Mouse (Mus musculus): ENCODE results near the gene Cnih1. TPM values are rescaled to one million over a fixed set of nuclear protein-coding genes. Genes with fewer than 3 reads are reported as not detected.

The Cnih1 gene
- total RNA-seq, 1 experiment, result 45.0 TPM

GRCm38 (mm10) chr14:46806186-46806585 is 18.0 kb upstream of the Cnih1 start:
- no peak overlapping the region for H3K4me3 ChIP-seq (ENCODE audit: insufficient read depth in 1 of 2, low read depth in 1 of 2, low read length in 2 of 2, poor library complexity in 1 of 2, severe bottlenecking in 1 of 2)
- H3K9me3 ChIP-seq (ENCODE audit: control insufficient read depth, insufficient read depth, low read depth, low read length), result no peaks in the 10 kb centered on the region
- H3K4me1 ChIP-seq (ENCODE audit: control insufficient read depth in 2 of 2, insufficient read depth in 2 of 2, low read length in 2 of 2, poor library complexity in 1 of 2), result no peaks in the 10 kb centered on the region
- H3K36me3 ChIP-seq (ENCODE audit: control insufficient read depth, insufficient read depth, low read length, poor library complexity, severe bottlenecking), result peaks cover 3% of the 10 kb centered on the region; the same call in 1 of the 2 replicates
- TF ChIP-seq CHD2 (IDR thresholded peaks at IDR 0.05; ENCODE audit: low read depth, low read length) (no peak), ZC3H11A (IDR thresholded peaks at IDR 0.05; ENCODE audit: borderline replicate concordance, low read depth, low read length) (no peak), ZNF384 (IDR thresholded peaks at IDR 0.05; ENCODE audit: low read depth, low read length) (no peak), MAFK (IDR thresholded peaks at IDR 0.05; ENCODE audit: insufficient read depth, low read depth, low read length) (no peak)
- DNase-seq (ENCODE audit: low read depth, low spot score), result no peak
- in situ Hi-C loops (cut with MboI; ENCODE audit: low sequenced_read_pairs in 2 of 2, unreplicated experiment in 2 of 2), result no loop called here
- H3K9ac ChIP-seq (ENCODE audit: insufficient read depth, low read depth, low read length, poor library complexity, severe bottlenecking), result no peak overlapping the region
- no peak overlapping the region for H3K27ac ChIP-seq (ENCODE audit: insufficient read depth, low read depth, low read length, poor library complexity, severe bottlenecking)

- H3K9me3 ChIP-seq (ENCODE audit: control insufficient read depth, insufficient read depth, low read depth, low read length), result no peaks in the 10 kb centered on the region
- no peak overlapping the region for H3K27ac ChIP-seq (ENCODE audit: insufficient read depth, low read depth, low read length, poor library complexity, severe bottlenecking)
- H3K4me3 ChIP-seq (ENCODE audit: insufficient read depth in 1 of 2, low read depth in 1 of 2, low read length in 2 of 2, poor library complexity in 1 of 2, severe bottlenecking in 1 of 2), result no peak overlapping the region
- TF ChIP-seq ZNF384 (IDR thresholded peaks at IDR 0.05; ENCODE audit: low read depth, low read length) (no peak), ZC3H11A (IDR thresholded peaks at IDR 0.05; ENCODE audit: borderline replicate concordance, low read depth, low read length) (no peak), MAFK (IDR thresholded peaks at IDR 0.05; ENCODE audit: insufficient read depth, low read depth, low read length) (no peak), HCFC1 (IDR thresholded peaks at IDR 0.05; ENCODE audit: borderline replicate concordance, insufficient read depth, low read length) (no peak)
- in situ Hi-C loops (cut with MboI; ENCODE audit: low sequenced_read_pairs in 2 of 2, unreplicated experiment in 2 of 2), result no loop called here
- H3K4me1 ChIP-seq (ENCODE audit: control insufficient read depth in 2 of 2, insufficient read depth in 2 of 2, low read length in 2 of 2, poor library complexity in 1 of 2), result no peaks in the 10 kb centered on the region
- peaks cover 3% of the 10 kb centered on the region; the same call in 1 of the 2 replicates for H3K36me3 ChIP-seq (ENCODE audit: control insufficient read depth, insufficient read depth, low read length, poor library complexity, severe bottlenecking)
- H3K9ac ChIP-seq (ENCODE audit: insufficient read depth, low read depth, low read length, poor library complexity, severe bottlenecking), result no peak overlapping the region
- no peak for DNase-seq (ENCODE audit: low read depth, low spot score)
Observed at GRCm38 (mm10) chr14:46803791-46804190, 15.6 kb upstream of the Cnih1 start.

- H3K9ac ChIP-seq (ENCODE audit: insufficient read depth, low read depth, low read length, poor library complexity, severe bottlenecking), result no peak overlapping the region
- H3K4me1 ChIP-seq (ENCODE audit: control insufficient read depth in 2 of 2, insufficient read depth in 2 of 2, low read length in 2 of 2, poor library complexity in 1 of 2), result no peaks in the 10 kb centered on the region
- peaks cover 3% of the 10 kb centered on the region; the same call in 1 of the 2 replicates for H3K36me3 ChIP-seq (ENCODE audit: control insufficient read depth, insufficient read depth, low read length, poor library complexity, severe bottlenecking)
- TF ChIP-seq ZNF384 (IDR thresholded peaks at IDR 0.05; ENCODE audit: low read depth, low read length), result no peak
- no peak for TF ChIP-seq HCFC1 (IDR thresholded peaks at IDR 0.05; ENCODE audit: borderline replicate concordance, insufficient read depth, low read length)
- TF ChIP-seq CHD2 (IDR thresholded peaks at IDR 0.05; ENCODE audit: low read depth, low read length), result no peak
- no peak for TF ChIP-seq ZC3H11A (IDR thresholded peaks at IDR 0.05; ENCODE audit: borderline replicate concordance, low read depth, low read length)
- TF ChIP-seq MAFK (IDR thresholded peaks at IDR 0.05; ENCODE audit: insufficient read depth, low read depth, low read length), result no peak
- H3K4me3 ChIP-seq (ENCODE audit: insufficient read depth in 1 of 2, low read depth in 1 of 2, low read length in 2 of 2, poor library complexity in 1 of 2, severe bottlenecking in 1 of 2), result no peak overlapping the region
- H3K27ac ChIP-seq (ENCODE audit: insufficient read depth, low read depth, low read length, poor library complexity, severe bottlenecking), result no peak overlapping the region
- no peak for DNase-seq (ENCODE audit: low read depth, low spot score)
- no peaks in the 10 kb centered on the region for H3K9me3 ChIP-seq (ENCODE audit: control insufficient read depth, insufficient read depth, low read depth, low read length)
- in situ Hi-C loops (cut with MboI; ENCODE audit: low sequenced_read_pairs in 2 of 2, unreplicated experiment in 2 of 2), result no loop called here
Observed at GRCm38 (mm10) chr14:46803259-46803658, 15.0 kb upstream of the Cnih1 start.

- no peak overlapping the region for H3K4me3 ChIP-seq (ENCODE audit: insufficient read depth in 1 of 2, low read depth in 1 of 2, low read length in 2 of 2, poor library complexity in 1 of 2, severe bottlenecking in 1 of 2)
- H3K9ac ChIP-seq (ENCODE audit: insufficient read depth, low read depth, low read length, poor library complexity, severe bottlenecking), result no peak overlapping the region
- peaks cover 3% of the 10 kb centered on the region; the same call in 1 of the 2 replicates for H3K36me3 ChIP-seq (ENCODE audit: control insufficient read depth, insufficient read depth, low read length, poor library complexity, severe bottlenecking)
- DNase-seq (ENCODE audit: low read depth, low spot score), result no peak
- TF ChIP-seq ZC3H11A (IDR thresholded peaks at IDR 0.05; ENCODE audit: borderline replicate concordance, low read depth, low read length) (no peak), HCFC1 (IDR thresholded peaks at IDR 0.05; ENCODE audit: borderline replicate concordance, insufficient read depth, low read length) (no peak), CHD2 (IDR thresholded peaks at IDR 0.05; ENCODE audit: low read depth, low read length) (no peak), MAFK (IDR thresholded peaks at IDR 0.05; ENCODE audit: insufficient read depth, low read depth, low read length) (no peak), ZNF384 (IDR thresholded peaks at IDR 0.05; ENCODE audit: low read depth, low read length) (no peak)
- in situ Hi-C loops (cut with MboI; ENCODE audit: low sequenced_read_pairs in 2 of 2, unreplicated experiment in 2 of 2), result no loop called here
- no peak overlapping the region for H3K27ac ChIP-seq (ENCODE audit: insufficient read depth, low read depth, low read length, poor library complexity, severe bottlenecking)
- H3K9me3 ChIP-seq (ENCODE audit: control insufficient read depth, insufficient read depth, low read depth, low read length), result no peaks in the 10 kb centered on the region
- no peaks in the 10 kb centered on the region for H3K4me1 ChIP-seq (ENCODE audit: control insufficient read depth in 2 of 2, insufficient read depth in 2 of 2, low read length in 2 of 2, poor library complexity in 1 of 2)
Observed at GRCm38 (mm10) chr14:46800684-46801345, 12.6 kb upstream of the Cnih1 start.

Measured in ES-E14 (cell line).